Mouse (Mus musculus): ENCODE measurements at regions not wholly inside any gene's neighbourhood (a gene's known extent, or its start where the extent isn't known, plus 50 kb on each side); places are given as distances from the start of the nearest gene placed in this dataset.

DNA sequence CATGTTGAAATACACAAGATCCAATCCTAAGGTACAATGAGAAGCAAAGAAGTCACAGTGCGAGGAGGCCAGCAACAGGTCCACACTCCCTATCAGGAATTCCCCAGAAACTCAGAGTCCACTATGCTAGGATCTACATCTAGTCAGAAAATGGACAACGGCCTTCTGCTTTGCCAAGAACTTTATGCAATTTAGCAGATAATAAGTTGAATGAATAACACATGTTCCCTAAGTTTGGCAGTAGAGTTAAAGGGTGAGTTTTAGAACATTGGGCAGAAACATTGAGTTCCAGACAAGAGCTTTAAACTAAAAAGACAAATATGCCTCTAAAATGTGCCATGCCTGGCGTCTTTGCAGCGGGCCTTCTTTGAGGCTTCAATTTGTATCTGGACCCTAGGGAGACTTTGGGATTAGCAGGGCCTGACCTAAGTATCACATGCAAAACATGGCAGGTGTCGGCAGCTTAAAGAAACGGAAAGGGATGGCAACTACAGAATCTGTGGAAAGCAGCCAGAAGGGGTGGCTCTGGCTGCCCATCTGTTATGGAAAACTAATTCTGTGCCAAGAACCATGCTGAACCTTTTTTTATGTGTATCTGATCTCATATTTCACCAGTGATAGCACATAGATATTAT, 600.6 kb upstream of the Nox3 start:
- no peak for DNase-seq (ENCODE audit: low read depth, low spot score)

DNA sequence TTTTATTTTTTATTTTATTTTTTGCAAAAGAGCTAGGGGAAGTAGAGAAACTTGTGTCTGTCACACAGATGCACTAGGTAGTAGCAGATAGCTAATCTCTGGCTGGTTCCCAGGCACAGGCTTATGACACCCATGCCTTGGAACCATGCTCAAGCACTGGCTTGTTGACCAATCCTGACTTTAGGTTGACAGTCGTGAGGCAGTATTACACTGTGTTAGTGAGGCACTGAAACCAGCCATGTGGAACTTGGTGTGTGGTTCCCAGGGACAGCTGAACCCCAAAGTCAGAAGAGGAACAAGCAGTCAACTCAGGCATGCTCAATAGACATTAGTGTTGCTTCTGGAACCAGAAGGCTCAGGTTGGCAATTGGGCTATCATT, 601.1 kb upstream of the Nox3 start:
- no peak for DNase-seq (ENCODE audit: low read depth, low spot score)

DNA sequence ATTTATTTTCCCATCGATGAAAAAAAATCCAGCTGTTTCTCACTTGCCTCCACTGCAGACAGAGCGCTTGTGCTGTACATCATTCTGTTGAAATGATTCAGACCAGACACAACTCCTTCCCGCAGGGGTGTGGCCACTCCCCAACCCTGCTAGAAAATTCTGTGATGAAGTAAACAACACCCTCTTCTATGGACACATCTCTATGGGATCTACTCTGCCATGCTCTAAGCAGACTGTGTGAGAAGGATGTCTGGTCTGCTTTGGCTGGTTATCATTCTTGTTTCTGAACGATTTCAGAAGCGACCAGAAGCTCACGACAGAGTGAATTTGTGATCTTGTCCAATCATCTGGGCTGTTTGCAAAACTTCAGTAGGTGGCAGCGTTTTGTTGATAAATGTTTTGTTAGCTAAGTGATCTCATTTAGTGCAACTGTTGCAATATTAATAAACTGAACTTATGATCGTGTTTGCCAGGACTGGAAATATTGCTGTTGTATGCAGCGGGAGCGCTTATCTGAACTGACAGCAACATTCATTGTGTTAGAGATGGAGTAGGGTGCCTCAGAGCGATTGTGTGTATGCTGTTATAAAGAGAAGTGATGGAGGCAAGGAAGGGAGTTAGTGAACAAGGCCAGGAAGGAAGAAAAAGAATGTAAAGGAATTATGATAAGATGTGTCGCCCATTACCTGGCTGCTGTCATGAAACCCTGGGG, 605.2 kb upstream of the Nox3 start:
- DNase-seq (ENCODE audit: low read depth, low spot score): no peak

DNA sequence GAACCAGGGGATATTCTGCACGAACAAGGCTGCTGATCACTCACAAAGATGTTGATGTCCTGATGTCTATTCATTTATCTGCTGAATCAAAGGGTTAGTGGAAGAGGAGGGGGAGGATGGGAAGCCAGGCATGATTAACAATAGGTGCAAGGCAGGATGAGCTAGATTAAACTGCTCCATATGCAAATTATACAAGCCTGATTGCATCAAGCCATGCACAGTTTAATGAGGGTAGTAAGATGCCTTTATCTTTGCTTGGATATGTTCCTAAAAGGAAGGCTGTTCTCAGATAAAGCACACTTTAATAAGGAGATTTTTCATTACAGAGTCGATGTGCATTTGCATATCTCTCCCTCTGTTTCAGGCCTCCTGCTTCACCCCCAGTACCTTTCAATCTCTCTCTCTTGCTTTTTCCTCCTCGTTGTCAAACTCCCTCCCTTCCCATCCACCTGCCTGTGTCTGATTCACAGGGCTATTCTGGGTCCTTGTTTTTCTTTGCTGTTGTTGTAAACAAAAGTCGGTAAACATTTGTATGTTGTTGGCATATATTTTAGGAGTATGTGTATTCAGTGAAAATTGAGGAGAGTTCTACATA, 615.8 kb upstream of the Nox3 start:
- no peak for DNase-seq (ENCODE audit: low read depth, low spot score)

DNA sequence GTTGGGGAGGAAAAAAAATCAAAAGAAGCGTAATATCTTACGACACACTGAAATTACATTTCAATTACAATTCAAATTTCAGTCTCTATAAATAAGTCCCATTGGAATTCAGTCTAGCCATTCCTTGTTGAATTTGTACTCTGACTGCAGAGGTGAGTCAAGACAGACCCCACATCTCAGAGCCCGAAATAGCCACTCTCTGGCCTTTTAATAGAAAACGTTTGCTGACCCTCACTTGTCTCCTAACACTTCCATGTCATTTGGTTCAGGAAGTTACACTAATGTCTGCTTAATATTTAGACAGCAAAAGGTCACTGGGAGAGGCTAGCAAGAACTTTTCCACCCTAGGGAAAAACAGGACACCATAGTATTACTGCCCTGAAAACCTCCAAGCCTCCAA, 623.1 kb upstream of the Nox3 start:
- DNase-seq (ENCODE audit: low read depth, low spot score): no peak

DNA sequence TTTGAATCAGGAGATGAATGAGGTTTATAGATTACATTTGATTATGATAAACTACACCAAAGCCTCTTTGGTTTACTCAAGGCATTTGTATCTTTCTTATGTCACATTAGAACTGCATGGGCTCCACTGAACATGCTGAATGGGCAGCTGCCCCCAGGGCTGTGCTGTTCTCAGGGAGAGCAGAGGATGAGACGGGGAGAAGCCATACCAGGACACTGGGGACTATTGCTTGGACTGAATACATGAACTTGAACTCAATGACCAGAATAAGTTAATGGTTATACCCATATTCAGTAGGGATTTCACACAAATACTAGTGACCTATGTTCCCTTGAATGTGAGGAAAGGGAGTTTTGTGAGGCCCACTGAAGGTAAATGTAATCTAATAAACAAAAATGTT, 632.7 kb upstream of the Nox3 start:
- no peak for DNase-seq (ENCODE audit: low read depth, low spot score)

DNA sequence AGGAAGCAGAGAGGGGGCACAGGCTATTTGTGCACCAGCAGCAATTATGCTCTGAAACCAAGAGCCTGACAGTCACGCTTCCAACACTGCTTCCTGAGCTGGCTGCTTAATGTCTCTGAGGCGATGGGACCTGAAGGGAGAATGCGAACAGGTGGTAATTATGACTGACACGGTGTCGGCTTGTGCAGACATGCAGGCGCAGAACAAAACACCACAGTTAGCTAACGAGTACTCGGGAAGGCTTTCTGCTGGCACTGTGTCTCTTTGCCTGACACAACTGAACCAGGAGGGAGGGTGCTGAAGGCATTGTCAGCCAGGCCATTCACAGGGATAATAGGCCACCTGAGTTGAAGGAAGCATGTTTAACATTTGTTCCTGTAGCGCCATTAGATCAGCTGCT, 635.6 kb upstream of the Nox3 start:
- no peak for DNase-seq (ENCODE audit: low read depth, low spot score)

DNA sequence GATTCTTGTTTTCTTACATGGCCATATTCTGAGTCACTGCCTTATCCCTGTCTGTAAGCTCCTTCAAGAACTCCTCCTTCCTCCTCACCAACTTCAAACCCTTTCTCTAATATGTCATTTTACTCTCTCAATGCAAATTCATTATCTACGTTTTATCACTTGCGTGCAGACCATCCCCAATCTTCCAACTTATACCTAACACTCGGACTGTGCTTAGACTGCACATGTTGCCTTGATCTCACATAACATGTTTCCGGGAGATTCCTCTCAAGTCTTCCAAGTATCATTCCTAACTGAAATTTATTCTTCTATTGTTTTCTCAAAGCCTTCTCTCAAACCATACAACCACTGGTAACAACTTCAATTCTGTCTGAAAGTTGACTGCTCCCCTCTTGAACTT, 637.0 kb upstream of the Nox3 start:
- DNase-seq (ENCODE audit: low read depth, low spot score): no peak

DNA sequence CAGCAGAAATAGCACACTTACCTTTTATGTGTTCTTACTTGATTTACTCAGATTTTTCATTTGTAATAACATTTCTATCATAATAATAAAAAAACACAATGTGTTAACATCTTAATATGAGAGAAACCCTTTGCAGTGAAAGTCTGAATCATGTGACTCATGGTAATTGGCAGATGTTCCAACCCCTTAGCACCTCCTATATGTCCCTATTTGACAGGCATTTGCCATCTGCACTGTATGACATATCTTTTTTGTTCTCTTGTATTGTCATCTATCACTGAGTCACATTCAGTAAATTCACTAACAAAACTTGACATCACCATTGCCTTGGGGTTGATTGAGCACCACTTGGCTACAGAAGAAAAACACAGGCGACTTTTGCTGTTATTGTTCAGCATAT, 641.1 kb upstream of the Arid1b start:
- no peak for DNase-seq (ENCODE audit: low read depth, low spot score)

DNA sequence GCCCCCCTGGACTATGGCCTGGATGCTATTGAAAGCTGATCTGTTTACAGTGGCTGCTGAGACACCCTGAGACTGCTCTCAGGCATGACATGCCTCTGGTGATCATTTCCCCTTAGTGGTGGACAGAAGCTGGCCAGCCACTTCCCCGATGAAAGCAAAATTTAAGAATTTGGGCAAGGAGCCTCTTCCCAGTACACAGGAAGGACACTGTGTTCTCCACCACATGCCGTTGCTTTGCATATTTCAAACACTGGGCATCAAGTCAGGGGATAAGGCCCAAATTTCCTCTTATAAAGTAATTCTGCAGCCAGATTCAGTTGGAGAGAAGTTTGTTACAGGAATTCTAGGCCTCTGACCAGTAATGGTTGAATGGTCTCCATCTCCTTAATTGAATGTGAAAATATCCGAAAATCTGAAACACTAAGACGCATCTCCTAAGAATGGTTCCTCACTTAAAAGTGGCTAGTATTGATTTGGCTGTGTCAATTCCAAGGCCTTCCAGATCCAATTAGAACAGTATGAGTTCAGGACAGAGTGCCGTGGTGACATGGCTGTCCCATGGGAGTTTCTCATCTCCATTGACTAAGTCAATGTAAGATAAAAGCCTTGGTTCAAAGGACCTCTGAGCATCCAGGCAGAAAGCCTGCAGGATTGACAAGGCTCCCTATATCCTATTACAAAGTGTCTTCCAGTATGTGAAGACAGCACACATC, 638.5 kb upstream of the Arid1b start:
- no peak for DNase-seq (ENCODE audit: low read depth, low spot score)

DNA sequence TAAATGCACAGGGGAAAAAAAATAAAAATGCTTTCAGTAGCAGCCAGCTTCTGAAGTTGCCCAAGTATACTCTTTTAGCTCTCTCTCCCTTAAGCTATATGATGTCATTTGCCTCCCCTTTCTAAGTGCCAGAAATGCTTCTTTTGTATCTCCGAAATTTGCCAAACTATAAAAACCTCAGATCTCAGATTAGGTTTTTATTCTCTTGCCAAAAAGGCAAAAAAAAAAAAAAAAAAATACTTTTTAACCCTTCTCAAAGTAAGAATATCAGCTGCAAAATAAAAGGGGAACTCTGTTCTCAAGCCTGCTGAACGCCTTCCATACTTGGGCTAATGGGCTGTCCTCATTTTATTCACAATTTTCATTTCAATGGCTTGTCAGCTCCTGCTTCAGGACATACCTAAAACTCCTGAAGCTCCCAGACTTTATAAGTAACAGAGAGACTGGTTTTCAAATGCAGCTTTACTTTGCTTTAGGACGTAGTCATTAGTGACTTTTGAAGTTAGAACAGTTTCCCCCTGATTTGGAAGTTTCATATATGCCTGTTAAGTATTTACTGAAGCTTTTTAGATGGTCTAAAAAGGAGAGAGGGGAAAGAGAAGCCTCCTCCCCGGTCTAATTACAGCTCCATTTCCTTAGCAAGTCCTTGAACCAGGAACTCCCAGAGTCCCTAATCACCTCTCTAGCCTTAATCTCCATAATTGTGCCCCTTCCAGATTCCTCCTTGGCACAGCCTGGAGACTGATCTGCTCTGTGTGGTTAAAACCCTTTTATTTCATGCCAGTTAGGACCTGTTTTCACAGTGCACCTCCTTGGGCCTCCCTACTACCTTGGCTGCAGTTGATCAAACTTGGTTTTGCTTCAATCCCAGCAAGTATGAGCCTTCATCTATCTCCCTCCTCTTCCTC, 633.5 kb upstream of the Arid1b start:
- DNase-seq (ENCODE audit: low read depth, low spot score): no peak

DNA sequence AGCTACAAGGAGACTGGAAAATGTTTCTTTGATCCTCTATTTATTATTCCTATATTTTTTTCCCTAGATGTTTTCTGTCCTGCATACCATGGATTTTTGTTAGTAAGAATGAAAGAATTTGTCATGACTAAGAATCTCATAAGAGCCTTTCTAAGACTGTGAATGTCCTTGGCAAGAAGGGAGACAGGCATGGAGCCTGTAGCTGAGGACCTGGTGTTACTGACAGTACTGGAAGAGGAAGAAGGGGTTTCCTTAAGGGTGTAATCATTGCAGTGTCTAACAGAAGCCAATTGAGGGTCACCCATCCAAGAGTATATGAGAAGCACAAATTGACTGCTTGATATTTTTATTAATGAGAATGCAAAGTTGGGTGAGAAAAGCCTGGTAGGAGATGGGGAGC, 628.3 kb upstream of the Arid1b start:
- DNase-seq (ENCODE audit: low read depth, low spot score): no peak

DNA sequence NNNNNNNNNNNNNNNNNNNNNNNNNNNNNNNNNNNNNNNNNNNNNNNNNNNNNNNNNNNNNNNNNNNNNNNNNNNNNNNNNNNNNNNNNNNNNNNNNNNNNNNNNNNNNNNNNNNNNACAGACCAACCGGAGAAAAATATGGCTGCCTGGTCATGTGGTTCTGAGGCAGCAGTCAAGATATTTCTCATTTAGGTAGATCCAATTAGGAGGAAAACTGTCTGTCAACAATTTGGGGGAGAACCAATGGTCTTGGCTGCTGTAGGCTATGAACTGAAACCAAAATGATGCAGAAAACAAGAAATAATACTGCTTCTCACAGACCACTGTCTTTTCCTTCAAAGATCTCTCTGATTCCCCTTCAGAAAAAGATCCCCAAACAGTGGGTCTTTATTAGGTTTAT, 613.7 kb upstream of the Arid1b start:
- DNase-seq (ENCODE audit: low read depth, low spot score): no peak

DNA sequence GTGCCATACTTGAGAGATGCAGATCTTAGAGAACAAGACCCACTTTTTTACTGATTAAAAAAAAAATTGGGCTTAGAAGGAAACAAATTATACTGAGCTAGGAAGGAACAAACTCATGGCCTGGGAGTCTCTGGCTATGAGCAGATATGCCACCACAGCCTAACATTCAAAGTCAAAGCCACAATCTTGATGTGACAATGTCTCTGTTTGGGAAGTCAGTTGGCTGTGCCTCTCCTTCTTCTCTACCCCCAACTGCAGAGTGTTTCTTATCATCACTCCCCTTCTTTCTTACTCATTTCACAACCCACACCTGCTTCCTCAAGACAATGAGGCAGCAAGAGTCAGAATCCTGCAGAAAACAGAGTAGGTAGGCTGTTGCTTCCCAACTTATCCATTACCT, 613.3 kb upstream of the Arid1b start:
- no peak for DNase-seq (ENCODE audit: low read depth, low spot score)

DNA sequence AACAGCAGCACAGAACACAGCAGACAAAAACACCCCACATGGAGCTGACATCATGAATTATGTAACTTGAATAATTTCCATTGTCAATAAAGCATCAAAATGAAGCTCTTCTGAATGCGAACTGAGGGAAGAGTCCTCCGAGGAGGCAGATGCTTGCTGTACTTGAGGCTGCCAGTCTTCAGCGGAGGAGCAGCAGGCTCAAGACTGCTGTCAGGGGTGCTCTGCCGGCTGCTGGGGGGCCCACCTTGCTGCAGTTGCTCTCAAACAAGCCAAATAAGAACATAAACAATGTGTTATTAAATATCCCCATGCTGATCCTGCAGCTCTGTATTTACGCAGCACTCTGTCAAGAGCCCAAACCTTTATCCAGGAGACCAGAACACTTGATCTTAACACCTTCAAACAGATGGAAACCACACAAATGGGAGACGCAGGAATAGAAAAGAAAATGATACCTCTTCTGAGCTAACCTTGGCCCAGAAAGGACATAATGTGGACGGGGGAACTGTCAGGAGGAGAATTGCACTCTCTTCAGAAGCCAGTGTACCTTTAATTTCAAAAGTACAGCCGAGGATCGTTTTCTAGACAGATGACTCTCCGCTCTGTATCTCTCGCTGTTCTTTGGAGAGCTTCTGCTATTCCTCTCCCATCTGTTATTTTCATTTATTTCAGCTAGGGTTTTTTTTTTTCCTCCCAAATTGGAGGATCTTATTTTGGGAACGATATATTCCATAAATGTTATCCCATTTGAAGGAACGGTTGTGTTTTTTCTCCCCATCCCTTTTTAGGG, 612.0 kb upstream of the Arid1b start:
- no peak for DNase-seq (ENCODE audit: low read depth, low spot score)

DNA sequence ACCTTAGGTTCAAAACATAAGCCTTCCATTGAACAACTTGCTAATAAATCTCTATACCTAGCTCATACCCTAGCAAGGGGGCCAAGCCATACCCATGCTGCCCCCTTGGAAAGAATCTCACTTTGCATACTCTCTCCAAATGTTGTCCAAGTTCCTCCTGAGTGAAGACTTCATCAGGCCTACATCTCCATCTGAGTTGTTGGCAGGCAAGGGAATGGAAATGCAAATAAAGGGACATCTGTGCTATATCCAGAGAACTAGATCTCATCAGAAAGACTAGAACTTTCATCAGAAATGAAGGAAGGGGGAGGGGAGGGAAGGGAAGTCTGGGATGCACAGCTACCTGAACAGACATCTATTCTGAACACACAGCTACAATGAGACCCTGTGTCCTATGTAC, 611.4 kb upstream of the Arid1b start:
- DNase-seq (ENCODE audit: low read depth, low spot score): no peak

DNA sequence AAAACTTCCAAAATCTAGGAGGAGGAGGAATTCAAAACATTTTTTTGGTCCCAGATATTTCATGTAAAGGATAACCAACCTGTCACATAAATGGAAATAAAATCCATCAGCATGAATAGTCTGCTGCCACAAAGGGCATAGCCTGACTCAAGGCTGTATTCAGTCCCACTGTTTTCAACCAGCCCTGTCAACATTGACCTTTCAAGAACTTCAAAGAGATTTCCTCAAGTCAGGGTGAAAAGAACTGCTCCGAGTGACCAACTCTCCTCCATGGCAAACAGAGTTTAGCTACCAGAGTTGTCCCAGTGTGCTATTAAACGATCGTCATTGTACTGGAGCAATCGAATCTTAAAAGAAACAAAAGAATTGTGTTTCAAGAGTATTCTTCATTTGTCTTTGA, 606.5 kb upstream of the Arid1b start:
- DNase-seq (ENCODE audit: low read depth, low spot score): no peak

DNA sequence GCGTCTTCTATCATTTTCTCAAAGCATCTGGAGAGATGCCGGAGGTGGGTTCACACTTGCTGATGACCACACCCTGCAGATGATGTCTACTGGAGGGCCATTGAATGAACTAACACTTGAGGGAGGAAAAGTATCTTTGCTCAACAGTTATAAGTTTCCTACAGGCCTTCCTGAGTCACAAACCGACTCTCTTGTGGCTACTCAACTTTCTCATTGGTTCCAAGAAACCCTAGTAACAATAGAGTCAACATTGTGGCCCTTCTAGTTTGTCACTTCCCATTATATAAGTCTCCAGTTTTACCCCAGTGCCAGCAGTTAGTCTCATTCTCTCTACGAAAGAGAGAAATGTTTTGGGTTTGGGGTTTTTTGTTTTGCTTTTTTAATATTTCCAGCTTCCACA, 604.1 kb upstream of the Arid1b start:
- DNase-seq (ENCODE audit: low read depth, low spot score): no peak

DNA sequence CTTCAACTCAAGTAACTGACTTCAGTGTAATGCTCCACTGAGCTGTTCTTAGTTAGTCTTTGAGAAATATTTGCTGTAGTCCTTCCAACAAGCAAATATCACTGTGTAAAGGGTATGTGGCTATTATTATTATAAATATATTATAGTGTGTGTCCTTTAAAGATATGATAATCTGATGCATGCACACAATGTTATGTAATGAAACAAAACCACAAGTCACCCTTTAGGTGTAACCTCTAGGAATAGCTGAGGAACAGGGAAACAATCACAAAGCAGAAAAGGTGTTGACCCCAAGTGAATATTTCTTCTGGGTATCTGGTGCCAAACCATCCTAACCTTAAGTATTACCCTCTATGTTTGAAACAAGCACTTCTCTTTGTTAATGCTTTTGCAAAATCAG, 603.6 kb upstream of the Arid1b start:
- no peak for DNase-seq (ENCODE audit: low read depth, low spot score)

DNA sequence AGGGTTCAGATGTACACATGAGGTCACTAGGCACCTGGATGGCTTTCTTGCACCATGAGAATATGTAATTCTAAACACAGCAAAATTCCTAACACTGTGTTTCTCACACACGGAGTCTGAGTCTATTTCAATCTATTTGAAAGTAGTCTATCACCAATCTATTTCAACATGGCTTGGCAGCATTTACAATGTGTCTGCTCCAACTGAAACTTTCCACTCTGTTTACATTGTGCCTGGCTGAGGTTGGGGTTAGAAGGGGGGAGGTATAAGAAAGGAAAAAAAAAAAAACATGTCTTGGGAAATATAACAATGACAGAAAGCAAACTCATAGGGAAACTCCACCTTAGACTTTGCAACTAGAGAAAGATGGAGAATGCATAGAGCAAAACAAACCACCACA, 602.9 kb upstream of the Arid1b start:
- no peak for DNase-seq (ENCODE audit: low read depth, low spot score)

DNA sequence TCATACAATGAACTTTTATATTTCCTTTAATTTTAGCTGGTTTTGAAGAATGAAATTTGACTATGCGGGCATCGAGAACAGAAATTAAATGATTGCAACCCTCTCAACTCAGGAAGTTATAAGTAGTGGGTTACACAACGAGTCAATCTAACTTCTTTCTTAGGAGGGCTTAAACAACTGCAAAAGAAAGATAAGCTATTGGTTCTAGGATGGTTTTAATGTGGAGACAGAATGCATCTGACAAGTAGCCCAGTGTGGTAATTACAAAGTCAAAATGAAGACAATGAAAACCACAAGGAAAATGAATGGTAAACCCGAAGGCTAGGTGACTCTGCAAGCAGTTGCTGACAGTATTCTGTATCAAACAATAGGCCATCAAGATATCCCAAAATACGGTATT, 598.0 kb upstream of the Arid1b start:
- no peak for DNase-seq (ENCODE audit: low read depth, low spot score)

Measured in embryo, embryonic 11.5 days (tissue).